Mouse (Mus musculus) lung, adult 2 months (tissue): ENCODE data around the gene Tcfl5.

ENCODE experiments used
- CTCF ChIP-seq: fragments of 200-500 bp; IDR thresholded peaks from 2 replicates; pipeline ENCODE4 v1.5.1; 2011; ENCODE audit warnings: mild to moderate bottlenecking, low read length, control low read depth; ENCODE audit not compliant: insufficient read depth
- POLR2A ChIP-seq: fragments of 200-500 bp; IDR thresholded peaks from 2 replicates; pipeline ENCODE4 v1.6.1; 2011; ENCODE audit warnings: low read depth, mild to moderate bottlenecking, control low read depth, low read length, borderline replicate concordance; ENCODE audit errors: extremely low read depth

- TF ChIP-seq CTCF: no peak
- no peak for TF ChIP-seq POLR2A
Measured at GRCm38 (mm10) chr2:180604781-180605180, 37.7 kb downstream of the Tcfl5 start.
